Mouse (Mus musculus) frontal cortex, postnatal 25 days (tissue): ENCODE measurements at regions not wholly inside any gene's neighbourhood (a gene's known extent, or its start where the extent isn't known, plus 50 kb on each side); places are given as distances from the start of the nearest gene placed in this dataset.

Source experiments
- DNase-seq, 2 experiments: peaks; one replicate each; pipeline ENCODE4 v3.0.0; 2022; ENCODE audit warnings: low spot score in 2 of 2

DNA sequence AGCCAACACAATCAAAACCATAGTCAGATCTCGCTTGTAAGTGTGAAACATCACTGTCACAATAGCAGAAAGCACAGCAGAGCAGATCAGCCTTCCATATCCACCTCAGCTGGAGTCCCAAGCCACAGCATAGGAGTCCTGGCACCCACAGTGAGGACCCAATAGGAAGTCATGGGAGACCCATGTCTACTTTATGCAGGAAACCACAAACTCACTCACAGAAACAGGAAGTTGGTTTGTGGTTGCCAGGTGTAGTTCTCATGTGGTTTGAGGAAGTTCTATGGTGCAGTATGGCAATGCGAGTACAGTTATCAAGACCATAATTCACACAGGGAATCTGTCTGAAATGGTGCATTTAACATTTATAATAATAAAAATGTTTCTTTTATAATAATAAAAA is 77.6 kb upstream of the Kctd3 start:
- DNase-seq: no peak

DNA sequence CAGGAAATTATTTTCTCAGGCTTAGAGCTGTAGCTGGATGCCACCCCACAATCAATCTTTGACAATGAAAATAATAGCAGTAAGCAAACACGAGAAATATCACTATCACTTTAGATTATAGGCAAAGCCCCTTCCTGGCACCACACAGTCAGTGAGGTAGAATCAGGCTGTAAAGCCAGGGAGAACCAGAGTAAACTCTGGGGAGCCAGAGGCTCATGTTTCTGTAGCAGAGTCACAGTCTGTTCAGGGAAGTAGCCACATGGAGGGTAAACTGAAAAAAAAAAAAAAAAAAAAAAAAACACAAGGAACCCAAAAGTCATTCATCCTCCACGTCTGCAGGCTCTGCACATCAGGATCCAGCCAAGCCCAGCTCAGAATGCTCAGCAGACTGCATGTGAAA is 73.6 kb upstream of the Kctd3 start:
- DNase-seq: no peak

DNA sequence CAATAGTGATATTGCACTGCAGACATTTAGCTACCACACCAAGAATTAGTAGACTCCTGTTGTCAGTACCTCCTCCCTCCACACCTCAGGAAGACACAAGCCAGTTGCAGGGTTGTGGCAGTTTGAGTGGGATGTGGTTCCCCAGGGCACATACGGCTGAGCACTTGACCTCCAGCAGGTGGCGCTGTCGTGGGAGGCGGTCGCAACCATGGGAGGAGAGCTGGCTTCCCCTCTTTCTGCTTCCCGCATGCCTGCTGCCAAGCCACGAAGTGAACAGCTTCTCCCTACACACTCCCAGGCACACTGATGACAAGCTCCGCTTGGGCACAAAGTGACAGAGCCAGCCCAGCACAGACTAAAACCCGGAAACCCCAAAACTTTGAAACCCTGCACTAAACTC is 73.2 kb upstream of the Kctd3 start:
- DNase-seq: peak in 1 of 2 experiments; percentile 22

DNA sequence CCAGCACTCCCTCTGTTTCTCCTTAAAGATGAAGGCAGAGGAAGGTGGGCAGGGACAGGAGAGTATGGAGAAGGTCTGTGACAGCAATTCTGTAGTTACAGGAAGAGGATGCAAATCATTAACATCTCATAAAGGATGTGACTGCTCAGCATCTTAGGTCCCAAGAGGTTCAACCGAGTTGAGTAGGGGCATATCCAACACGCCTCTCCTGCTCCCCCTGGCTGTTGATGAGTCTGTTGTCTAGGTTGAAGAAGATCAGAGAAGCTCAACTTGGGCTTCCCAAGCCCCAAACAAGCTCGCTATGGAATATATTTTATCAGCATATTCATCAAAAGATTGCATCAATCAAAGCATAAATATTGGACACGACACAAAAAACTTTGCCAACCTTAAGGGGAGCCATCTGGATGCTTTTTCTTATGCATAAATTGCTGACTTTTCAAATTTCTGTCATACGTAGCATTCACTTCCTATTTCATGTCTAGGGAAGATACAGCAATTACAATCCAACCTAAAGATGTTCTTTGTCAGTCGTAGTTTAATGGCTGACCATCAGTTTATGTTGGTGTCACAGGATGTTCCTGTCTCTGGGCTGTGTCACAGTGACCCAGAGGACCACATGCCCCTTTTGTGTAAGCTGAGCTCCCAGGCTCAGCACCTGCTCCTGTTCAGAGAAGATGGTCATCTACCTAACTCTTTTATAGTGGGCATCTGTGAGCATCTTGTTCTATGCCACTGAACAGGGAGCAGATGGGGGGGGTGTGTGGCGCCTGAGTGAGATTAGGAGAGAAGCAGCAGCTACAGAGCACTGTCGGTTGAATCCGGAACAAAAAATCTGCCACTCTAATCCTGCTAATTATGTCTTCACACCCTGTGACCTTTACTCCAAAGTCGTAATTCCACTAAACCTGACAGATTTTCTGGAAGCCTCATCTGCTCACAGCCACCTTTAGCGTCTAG is 72.1 kb upstream of the Kctd3 start:
- no peak for DNase-seq

DNA sequence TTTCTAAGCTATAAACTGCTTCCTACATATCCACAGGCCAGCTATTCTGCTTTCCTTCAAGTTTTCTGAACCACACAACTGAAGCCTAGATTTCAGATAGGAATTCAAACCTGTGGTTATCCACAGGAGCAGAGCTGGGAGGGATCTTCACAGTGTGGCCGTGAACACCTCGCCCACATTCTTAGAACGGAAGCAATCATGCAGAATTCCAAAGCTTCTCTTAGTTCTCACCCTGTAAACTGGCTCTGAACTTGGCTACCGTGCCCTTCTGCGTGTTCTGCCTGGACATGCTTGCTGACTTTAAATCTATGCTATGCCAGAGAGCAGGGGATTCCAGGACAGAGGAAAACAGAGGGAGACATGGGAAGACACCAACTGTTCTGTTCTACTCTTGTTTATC is 70.2 kb upstream of the Kctd3 start:
- no peak for DNase-seq

DNA sequence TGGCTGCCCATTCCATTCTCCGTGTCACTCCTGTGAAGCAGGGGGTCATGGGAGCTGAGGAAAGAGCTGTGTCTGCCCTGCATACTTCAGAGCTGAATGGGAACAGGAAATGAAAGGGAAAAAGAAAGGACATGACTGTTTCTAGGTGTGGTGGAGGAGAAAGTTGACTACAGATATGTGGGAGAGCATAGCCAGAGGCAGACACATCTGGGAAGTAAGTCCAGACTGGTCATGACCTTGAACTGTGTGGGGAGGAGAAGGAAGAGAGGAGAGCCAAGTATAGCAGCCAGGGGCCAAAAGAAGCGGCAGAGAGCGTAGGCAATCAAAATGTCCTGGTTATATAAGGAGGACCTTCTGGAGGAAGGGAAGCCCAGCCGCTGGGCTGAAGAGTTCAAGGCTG is 68.6 kb upstream of the Kctd3 start:
- no peak for DNase-seq

DNA sequence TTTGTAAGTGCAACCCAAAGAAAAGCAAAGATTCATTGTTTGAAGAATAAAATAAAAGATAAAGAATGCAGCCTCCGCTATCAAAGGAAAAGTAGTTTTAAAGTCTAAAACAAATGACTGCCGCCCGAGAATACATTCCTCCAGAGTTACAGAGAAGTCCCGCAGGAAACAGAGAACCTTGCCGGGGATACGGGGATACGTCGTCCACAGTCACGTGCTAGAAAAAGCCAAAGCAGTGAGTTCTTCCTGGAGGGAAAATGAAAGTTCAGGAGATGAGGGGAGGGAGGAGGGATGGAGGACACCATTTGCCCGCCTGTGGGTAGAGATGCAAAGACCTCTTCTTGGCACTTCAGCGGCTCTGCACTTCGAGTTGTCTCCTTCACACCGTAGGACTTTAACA is 68.0 kb upstream of the Kctd3 start:
- DNase-seq: no peak

DNA sequence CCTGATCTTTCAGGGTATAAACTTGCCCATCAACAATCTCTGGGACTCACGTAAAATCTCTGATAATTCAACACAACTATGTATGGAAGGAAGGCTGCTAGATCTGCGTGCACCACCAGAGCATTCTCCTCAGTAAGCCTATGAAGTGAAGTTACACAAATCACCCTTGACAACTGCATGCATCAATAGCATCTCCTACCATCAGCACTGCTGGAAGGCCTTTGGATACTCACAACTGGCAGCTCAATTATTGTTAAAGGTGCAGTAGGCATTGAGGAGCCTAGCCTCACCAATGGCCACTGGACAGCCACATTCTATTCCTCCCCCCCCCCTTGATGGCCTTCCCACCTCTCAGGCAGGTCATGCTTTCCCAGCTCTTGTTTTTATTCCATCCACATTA is 64.9 kb upstream of the Kctd3 start:
- DNase-seq: no peak

DNA sequence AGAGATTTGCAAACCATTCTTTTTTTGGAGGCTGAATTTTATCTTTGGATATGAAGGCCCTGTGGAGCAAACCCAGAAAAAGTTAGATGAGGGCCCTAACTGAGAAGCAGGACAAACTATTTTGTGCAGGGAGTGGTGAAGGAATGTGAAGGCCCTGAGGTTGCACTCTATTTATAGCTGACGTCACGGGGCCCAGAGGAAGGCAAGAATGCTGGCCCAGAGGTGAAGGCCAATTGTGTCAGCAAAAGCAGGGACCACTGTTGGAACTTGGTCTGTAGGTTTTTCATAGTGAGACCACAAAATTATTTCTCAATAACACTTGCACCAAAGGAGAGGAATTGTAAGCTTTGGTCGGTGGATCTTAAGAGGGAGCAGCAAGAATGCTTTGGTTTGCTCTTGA is 60.6 kb upstream of the Kctd3 start:
- DNase-seq: no peak

DNA sequence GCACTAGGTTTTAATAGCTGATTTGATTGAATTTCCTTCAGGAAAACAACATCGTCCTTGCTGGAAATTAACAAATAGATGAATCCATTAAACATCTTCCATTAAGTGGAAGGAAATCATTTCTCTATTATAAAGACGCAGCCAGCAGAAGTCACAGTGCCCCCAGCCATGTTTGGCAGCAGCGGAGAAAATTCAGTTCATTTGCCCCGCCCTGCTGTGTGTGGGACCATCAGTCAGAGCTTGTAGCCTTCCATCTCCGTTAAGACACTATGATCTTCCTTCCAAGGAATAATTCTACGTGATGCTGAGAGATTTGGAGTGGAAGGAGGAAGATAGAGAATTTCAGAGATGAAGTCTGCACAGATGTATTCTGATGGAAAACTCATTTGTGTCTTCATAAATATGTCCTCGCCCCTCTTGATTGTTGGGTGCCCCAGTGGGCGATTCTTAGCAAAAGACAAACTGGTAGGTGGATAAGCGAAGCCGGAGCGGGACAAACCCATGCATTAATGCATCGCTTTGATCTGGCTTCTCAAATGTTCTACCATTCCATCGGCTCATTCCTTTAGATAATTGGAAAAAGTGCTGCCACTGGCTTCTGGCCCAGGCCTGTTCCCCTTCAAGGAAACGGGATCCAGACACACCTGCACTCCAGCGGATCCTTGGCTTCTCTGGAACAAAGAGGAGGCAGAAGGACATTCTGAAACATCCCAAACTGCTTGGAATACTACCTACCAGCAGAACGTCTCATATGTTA is 59.7 kb upstream of the Kctd3 start:
- DNase-seq: no peak

DNA sequence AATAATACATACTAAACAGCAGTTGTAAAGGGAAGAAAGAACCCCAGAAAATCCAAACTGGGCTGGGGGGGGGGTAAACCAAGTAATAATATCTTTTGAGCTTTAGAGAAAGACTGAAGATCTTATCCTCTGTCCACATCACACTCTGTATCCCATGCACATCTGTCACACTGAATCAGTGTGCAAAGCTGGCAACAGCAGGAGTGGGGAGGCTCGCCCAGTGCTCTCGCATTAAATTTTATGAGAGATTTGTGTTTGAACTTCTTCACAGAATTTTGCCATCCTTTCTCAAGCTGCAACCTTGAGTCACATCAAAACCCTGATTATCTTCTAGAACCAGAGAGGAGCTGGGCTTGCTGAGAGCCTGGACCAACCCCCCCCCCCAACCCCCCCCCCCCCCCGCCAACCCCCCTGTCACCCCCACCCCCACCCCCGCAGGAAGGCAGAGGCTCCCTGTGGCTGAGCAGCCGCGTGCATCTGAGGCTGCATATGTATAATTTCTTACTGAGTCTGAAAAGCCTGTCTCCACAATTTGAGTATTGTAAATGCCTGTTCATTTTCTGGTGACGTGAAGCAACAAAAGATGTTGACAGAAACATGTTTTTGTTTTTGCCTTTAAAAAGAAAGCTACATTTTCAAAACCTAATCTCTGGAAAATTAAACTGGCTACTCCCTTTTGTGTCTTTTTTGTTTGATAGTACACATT is 59.0 kb upstream of the Kctd3 start:
- DNase-seq: no peak

DNA sequence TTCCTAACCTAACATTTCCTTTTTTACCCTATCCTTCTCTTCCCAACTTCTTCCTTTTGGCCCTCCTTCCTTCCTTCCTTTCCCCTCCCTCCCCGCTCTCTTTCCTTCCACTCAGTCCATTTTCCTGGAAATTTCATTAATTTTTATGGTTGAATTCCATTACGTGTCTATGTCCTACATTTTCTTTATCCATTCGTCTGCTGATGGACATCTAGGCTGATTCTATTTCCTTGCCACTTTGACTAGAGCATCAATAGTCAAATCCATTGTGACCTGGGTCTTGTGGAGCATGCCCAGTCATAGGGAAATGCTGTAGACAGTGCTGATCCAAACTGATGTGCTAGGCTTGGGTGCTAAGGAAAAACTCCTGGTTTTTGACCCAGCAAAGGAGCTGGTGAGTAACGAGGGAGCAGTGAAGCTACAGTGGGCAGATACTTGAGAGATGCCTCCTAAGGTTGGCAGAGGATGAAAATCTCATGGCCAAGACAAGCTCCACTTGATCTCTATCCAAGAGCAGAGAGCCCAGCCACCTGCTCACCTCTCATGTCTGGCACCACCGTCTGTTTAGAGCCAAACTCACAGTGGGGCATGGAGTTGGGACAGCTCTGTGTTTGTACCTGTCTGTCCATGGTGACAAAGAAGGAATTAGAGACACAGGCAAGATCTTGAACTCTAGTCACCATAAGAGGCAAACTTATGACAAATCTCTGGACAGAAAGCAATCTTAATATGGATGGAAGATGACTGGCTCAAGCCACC is 57.7 kb upstream of the Kctd3 start:
- no peak for DNase-seq

DNA sequence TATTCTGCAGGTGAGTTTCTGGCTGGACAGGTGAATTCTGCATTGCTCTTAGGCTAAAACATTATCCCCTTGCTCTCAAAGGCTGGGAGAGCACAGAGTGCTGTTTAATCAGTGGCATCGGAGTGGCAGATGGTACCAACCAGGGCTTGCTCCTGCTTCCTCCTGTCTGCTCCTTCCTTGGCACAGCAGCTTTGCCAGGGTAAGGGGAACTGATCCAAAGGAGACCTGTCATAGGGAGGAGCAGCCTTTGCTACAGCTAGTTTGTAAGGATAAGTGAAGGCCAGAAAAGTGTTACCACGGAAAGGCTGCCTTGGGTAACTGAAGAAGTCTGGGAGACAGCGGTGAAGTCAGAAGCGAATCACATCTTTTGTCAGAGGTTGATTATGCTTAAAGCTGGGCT is 57.0 kb upstream of the Kctd3 start:
- no peak for DNase-seq

DNA sequence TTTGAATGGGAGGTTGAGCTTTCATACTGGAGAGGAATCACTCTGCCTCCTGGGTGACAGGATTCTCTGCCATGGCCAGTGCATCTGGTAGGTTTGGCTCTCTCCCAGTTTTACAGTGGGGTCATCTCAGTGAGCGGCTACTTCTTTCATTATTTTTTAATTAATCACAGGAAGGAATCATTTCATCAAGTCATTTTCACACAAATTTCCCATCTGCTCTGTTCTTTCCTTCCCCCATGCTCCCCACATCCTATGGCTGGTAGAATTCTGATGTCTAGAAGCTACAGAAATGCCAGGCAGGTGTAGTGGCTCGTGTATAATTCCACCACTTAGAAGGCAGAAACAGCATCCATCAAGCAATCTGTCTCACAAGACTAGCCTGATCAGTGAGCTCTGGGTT is 56.1 kb upstream of the Kctd3 start:
- DNase-seq: no peak

DNA sequence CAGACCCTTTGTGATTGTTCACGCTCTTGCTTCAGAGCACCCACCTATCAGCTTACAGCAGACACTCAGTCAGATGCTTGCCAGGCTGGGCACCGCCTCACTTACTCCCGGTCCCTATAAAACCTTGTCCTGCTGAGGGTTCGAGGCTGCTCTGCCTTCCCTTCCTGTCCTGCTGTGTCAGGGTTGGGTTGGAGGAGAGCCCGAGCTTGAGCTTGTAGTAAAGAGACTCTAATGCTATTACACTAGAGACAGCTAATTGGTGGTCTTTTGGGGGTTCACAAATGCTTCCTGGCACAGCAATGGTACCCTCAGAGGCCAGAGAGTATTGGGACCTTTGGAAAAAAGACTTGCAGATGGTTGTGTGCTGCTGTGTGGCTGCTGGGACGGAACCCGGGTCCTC is 55.6 kb upstream of the Kctd3 start:
- DNase-seq: no peak
